Mouse (Mus musculus): ENCODE measurements around the gene Hpse2. TPM values are rescaled to one million over a fixed set of nuclear protein-coding genes. Genes with fewer than 3 reads are reported as not detected.
A peak's percentile ranks its signal among the peaks of the same experiment; 100 is the strongest.

The Hpse2 gene
- polyA plus RNA-seq, 1 experiment from 2014 or later: 11.4 TPM

DNA sequence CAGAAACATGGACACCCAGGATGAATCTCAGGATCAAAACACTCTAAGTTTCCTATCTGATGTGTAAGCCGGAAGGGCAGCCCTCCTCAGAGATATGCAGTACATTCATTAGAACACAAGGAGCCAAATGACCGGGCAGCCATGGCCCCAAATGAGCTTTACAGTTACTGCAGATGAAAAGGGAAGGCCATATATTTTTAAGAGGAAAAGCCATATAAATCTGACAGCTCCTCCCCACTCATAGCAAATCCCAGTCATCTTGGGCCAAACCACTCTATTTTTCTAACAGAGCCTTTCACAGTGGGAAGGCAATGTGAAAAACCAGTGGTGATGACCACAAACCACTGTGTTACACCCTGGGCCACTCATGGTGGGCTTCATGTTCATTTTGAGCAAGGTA lies 549.9 kb downstream of the Hpse2 start:
- DNase-seq (peak; percentile 49), ATAC-seq (ENCODE audit: insufficient read depth) (peak; percentile 54; the same call in 1 of the 2 replicates)
- no peak overlapping the region for H3K4me3 ChIP-seq (ENCODE audit: low read depth, low read length)
- 52% methylated on average over 2 of the region's 2 CpGs for WGBS
- H3K4me1 ChIP-seq (ENCODE audit: insufficient read depth): no peaks in the 10 kb centered on the region; the same call in none of the 2 replicates
- no peak overlapping the region for H3K27ac ChIP-seq (ENCODE audit: low read depth)
- no peaks in the 10 kb centered on the region for H3K27me3 ChIP-seq (ENCODE audit: insufficient read depth, low read length)
- no peak overlapping the region for H3K4me2 ChIP-seq
- no peaks in the 10 kb centered on the region for H3K9me3 ChIP-seq (ENCODE audit: low read depth, low read length)
- H3K36me3 ChIP-seq (ENCODE audit: insufficient read depth): no peaks in the 10 kb centered on the region
- TF ChIP-seq CTCF (IDR thresholded peaks at IDR 0.05; ENCODE audit: low read depth): no peak
- H3K9ac ChIP-seq: no peak overlapping the region

DNA sequence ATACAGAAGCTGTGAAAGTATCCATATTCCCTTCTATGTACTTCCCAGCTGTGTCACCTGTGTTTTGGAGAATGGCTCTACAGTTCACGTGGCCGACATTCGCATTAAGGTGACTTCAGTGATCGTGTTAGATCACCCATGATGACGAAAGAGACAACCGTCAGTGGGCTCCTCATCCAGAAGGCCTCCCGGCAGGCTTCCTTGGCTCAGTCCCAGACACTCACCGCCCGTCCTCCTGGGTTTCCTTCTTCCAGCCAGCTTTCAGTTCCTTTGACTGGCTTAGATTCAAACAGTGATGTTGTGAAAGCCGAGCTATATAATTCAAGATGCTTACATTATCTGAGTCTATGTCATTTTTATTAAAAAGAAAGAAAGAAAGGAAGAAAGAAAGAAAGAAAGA lies 550.6 kb downstream of the Hpse2 start:
- H3K4me1 ChIP-seq (ENCODE audit: insufficient read depth): no peaks in the 10 kb centered on the region; the same call in none of the 2 replicates
- H3K9ac ChIP-seq: no peak overlapping the region
- H3K4me3 ChIP-seq (ENCODE audit: low read depth, low read length): no peak overlapping the region
- H3K27me3 ChIP-seq (ENCODE audit: insufficient read depth, low read length): no peaks in the 10 kb centered on the region
- H3K27ac ChIP-seq (ENCODE audit: low read depth): no peak overlapping the region
- H3K9me3 ChIP-seq (ENCODE audit: low read depth, low read length): no peaks in the 10 kb centered on the region
- peak; percentile 62 for DNase-seq
- no peaks in the 10 kb centered on the region for H3K36me3 ChIP-seq (ENCODE audit: insufficient read depth)
- WGBS: 49% methylated on average over 10 of the region's 10 CpGs
- H3K4me2 ChIP-seq: no peak overlapping the region
- ATAC-seq (ENCODE audit: insufficient read depth): no peak
- TF ChIP-seq CTCF (IDR thresholded peaks at IDR 0.05; ENCODE audit: low read depth): no peak

DNA sequence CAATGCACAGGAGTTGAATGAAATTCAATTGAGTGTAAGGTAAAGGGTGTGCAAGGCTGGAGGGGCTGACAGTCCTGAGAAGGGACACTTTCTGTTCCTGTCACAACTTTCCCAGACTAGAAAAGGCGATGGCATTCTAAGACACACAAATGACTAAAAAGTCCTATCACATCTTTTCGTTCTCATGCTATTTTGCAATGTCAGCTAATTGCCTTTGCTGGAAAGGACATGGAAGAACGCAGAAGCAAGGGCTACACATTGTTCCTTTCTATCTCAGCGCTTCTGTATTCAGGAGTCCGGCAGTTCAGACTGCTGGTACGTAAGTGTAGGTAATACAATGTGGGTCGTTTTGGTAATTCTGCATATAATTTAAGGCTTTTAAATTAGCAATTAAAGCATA lies 555.0 kb downstream of the Hpse2 start:
- Histone ChIP-seq H3K36me3 (ENCODE audit: insufficient read depth) (no peaks in the 10 kb centered on the region), H3K4me2 (no peak overlapping the region), H3K4me3 (ENCODE audit: low read depth, low read length) (no peak overlapping the region), H3K27ac (ENCODE audit: low read depth) (no peak overlapping the region), H3K9ac (no peak overlapping the region), H3K9me3 (ENCODE audit: low read depth, low read length) (no peaks in the 10 kb centered on the region), H3K27me3 (ENCODE audit: insufficient read depth, low read length) (no peaks in the 10 kb centered on the region), H3K4me1 (ENCODE audit: insufficient read depth) (no peaks in the 10 kb centered on the region; the same call in 1 of the 2 replicates)
- no peak for TF ChIP-seq CTCF (IDR thresholded peaks at IDR 0.05; ENCODE audit: low read depth)
- no peak for ATAC-seq (ENCODE audit: insufficient read depth)
- 89% methylated on average over 7 of the region's 7 CpGs for WGBS
- DNase-seq: no peak

DNA sequence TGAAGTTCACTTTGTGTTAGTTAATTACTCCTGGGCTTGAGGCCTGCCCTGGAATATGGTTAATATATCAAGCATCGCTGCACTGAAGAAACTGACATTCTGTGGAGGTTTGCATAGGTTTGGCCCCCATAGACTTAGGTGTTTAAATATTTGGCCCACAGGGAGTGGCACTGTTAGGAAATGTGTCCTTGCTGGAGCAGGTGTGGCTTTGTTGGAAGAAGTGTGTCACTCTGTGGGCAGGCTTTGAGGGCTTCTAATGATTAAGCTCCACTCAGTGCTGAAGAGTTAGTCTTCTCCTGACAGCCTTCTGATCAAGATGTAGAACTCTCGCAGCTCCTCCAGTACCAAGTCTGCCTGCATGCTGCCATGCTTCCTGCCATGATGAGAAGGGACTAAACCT lies 555.9 kb downstream of the Hpse2 start:
- no peak overlapping the region for H3K4me2 ChIP-seq
- no peaks in the 10 kb centered on the region for H3K27me3 ChIP-seq (ENCODE audit: insufficient read depth, low read length)
- H3K27ac ChIP-seq (ENCODE audit: low read depth): no peak overlapping the region
- 0 out of 2 replicates have a peak, but pooled peaks cover 3% of the 10 kb centered on the region for H3K4me1 ChIP-seq (ENCODE audit: insufficient read depth)
- ATAC-seq (ENCODE audit: insufficient read depth) (no peak), DNase-seq (no peak)
- no peak overlapping the region for H3K4me3 ChIP-seq (ENCODE audit: low read depth, low read length)
- WGBS: 80% methylated on average over 2 of the region's 2 CpGs
- no peaks in the 10 kb centered on the region for H3K36me3 ChIP-seq (ENCODE audit: insufficient read depth)
- H3K9me3 ChIP-seq (ENCODE audit: low read depth, low read length): no peaks in the 10 kb centered on the region
- no peak for TF ChIP-seq CTCF (IDR thresholded peaks at IDR 0.05; ENCODE audit: low read depth)
- H3K9ac ChIP-seq: no peak overlapping the region

DNA sequence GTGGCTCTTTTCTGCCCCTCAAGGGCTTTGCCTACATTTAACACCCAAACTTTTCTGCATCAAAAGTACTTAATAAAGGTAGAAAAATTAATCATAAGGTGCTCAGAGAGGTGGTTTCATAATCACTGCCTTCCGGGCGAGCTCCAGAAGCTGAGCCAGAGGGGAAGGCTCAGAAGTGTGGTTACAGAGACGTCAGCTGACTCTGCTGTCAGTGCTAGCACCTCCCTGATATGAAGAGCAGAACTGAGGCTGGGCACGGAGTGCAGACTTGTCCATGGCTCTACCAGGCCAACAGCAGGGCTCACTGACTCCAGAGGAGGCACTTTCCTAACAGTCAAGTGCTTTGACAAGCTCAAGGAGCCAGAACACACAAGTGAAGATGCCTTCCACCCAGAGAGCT lies 559.0 kb downstream of the Hpse2 start:
- Histone ChIP-seq H3K9me3 (ENCODE audit: low read depth, low read length) (no peaks in the 10 kb centered on the region), H3K4me3 (ENCODE audit: low read depth, low read length) (no peak overlapping the region), H3K36me3 (ENCODE audit: insufficient read depth) (no peaks in the 10 kb centered on the region), H3K4me1 (ENCODE audit: insufficient read depth) (0 out of 2 replicates have a peak, but pooled peaks cover 3% of the 10 kb centered on the region), H3K27ac (ENCODE audit: low read depth) (no peak overlapping the region), H3K4me2 (no peak overlapping the region), H3K27me3 (ENCODE audit: insufficient read depth, low read length) (no peaks in the 10 kb centered on the region), H3K9ac (no peak overlapping the region)
- TF ChIP-seq CTCF (IDR thresholded peaks at IDR 0.05; ENCODE audit: low read depth): no peak
- ATAC-seq (ENCODE audit: insufficient read depth) (no peak), DNase-seq (no peak)
- WGBS: 44% methylated on average over 4 of the region's 4 CpGs

DNA sequence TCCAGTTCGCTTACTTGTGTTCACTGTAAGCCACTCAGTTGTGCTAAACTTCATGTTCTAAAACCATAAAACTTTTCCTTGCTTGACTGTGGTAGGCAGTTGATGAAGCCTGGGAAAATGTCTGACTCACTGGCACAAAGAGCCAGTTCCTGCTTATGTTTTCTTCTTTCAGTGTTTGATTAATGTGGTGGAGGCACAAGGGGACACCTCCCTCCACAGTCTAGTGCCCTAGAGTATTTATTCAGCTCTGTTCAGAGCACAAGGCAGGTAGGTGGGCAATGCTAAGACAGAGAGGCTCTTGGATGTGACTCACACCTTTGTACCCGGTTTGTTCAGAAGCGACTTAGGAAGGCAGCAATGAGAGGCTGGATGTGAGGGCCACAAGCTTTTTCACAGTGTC lies 560.3 kb downstream of the Hpse2 start:
- Histone ChIP-seq H3K9ac (no peak overlapping the region), H3K27ac (ENCODE audit: low read depth) (peak overlapping the region; percentile 7; the same call in 1 of the 2 replicates), H3K9me3 (ENCODE audit: low read depth, low read length) (no peaks in the 10 kb centered on the region), H3K36me3 (ENCODE audit: insufficient read depth) (no peaks in the 10 kb centered on the region), H3K4me1 (ENCODE audit: insufficient read depth) (0 out of 2 replicates have a peak, but pooled peaks cover 3% of the 10 kb centered on the region), H3K4me3 (ENCODE audit: low read depth, low read length) (no peak overlapping the region), H3K4me2 (no peak overlapping the region), H3K27me3 (ENCODE audit: insufficient read depth, low read length) (no peaks in the 10 kb centered on the region)
- WGBS: 66% methylated on average over 3 of the region's 3 CpGs
- no peak for TF ChIP-seq CTCF (IDR thresholded peaks at IDR 0.05; ENCODE audit: low read depth)
- ATAC-seq (ENCODE audit: insufficient read depth) (no peak), DNase-seq (no peak)

DNA sequence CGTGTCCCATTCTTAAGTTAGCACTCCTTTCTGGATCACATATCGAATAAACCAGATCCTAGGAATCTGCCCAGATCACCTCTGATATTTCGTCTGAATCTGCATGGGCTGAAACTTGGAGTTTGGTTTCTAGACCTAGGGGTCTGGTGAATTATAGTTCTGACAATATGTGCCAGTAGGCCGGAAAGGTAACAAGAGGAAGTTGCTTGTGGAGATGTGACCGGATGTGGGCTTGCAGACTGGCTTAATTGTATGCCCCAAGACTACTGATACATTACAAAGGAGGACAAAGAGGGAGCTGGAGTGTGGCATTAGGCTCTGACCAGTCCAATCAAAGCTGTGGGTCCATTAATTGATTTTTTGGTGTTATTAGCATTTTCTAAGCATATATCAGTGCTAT lies 568.0 kb downstream of the Hpse2 start:
- WGBS: 87% methylated on average over 5 of the region's 5 CpGs
- no peak overlapping the region for H3K4me3 ChIP-seq (ENCODE audit: low read depth, low read length)
- no peaks in the 10 kb centered on the region for H3K9me3 ChIP-seq (ENCODE audit: low read depth, low read length)
- no peak overlapping the region for H3K4me2 ChIP-seq
- no peaks in the 10 kb centered on the region for H3K27me3 ChIP-seq (ENCODE audit: insufficient read depth, low read length)
- H3K36me3 ChIP-seq (ENCODE audit: insufficient read depth): no peaks in the 10 kb centered on the region
- H3K9ac ChIP-seq: no peak overlapping the region
- ATAC-seq (ENCODE audit: insufficient read depth): no peak
- H3K27ac ChIP-seq (ENCODE audit: low read depth): no peak overlapping the region
- no peak for DNase-seq
- no peaks in the 10 kb centered on the region for H3K4me1 ChIP-seq (ENCODE audit: insufficient read depth)
- TF ChIP-seq CTCF (IDR thresholded peaks at IDR 0.05; ENCODE audit: low read depth): no peak

DNA sequence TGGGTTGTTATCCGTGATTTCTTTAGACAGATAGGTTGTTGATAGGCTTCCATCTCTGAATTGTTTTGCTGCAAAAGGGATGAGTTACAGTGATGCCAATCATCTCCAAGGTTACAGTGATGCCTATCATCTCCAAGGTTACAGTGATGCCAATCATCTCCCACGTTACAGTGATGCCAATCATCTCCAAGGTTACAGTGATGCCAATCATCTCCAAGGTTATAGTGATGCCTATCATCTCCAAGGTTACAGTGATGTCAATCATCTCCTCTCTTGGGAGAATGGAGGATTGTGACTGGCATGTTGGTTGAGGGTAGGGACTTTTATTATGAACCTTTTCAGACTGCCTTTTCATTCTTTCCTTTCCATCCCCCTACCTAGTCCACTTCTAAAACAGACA lies 570.4 kb downstream of the Hpse2 start:
- WGBS: 72% methylated on average over 2 of the region's 2 CpGs
- no peak overlapping the region for H3K9ac ChIP-seq
- no peak for TF ChIP-seq CTCF (IDR thresholded peaks at IDR 0.05; ENCODE audit: low read depth)
- no peaks in the 10 kb centered on the region for H3K4me1 ChIP-seq (ENCODE audit: insufficient read depth)
- DNase-seq (no peak), ATAC-seq (ENCODE audit: insufficient read depth) (no peak)
- no peak overlapping the region for H3K4me3 ChIP-seq (ENCODE audit: low read depth, low read length)
- H3K36me3 ChIP-seq (ENCODE audit: insufficient read depth): no peaks in the 10 kb centered on the region
- H3K4me2 ChIP-seq: no peak overlapping the region
- no peaks in the 10 kb centered on the region for H3K27me3 ChIP-seq (ENCODE audit: insufficient read depth, low read length)
- no peak overlapping the region for H3K27ac ChIP-seq (ENCODE audit: low read depth)
- H3K9me3 ChIP-seq (ENCODE audit: low read depth, low read length): no peaks in the 10 kb centered on the region
